8 mouse cellular contexts compared by ENCODE assay signal in the genomic region with DNA sequence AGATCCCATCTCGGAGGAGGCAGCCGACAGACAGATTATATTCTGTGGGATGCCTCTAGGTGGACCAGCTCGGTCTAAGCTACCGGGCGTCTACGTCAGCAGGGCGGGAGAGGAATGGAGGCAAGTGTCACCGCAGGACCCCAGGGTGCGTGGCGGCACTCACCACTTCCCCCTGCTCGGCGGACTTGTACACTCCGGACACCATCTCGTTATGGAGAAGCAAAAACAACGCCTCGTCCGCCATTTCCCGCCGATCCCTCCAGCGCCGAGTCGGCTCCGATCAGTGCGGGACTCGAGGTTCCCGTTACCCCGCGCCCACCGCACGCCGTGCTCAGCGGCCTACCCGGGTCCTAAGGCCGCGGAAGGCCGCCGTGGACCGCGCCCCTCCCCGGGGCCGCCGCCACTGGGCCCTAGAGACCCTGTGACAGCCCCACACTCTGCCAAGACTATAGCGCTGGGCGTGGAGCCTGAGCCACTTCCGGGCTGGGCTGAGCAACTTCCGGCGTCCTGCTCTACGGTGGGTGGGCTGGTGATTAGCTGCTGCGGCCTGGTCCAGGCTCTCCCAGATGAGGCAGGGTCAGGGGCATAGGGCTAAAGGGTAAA. TPM values are rescaled to one million over a fixed set of nuclear protein-coding genes. Genes with fewer than 3 reads are reported as not detected.
DNase-seq lines count a peak whose midpoint lies in the region; ATAC-seq and TF ChIP-seq lines count a peak whose summit lies in the region.

A gene (minus strand): TSS at position 480 of the 603 bp plus-strand sequence.

- peak within 1 kb of the TSS; percentile 94 for H3K27ac ChIP-seq in bone marrow, adult 2 months (ENCODE audit: control insufficient read depth, insufficient read depth, low read depth, low read length, poor library complexity)
- H3K27ac ChIP-seq in embryonic facial prominence, embryonic 14.5 days (replicated peaks; ENCODE audit: low read depth, low read length) = peak within 1 kb of the TSS; percentile 87
- peak within 1 kb of the TSS; percentile 93 for H3K27ac ChIP-seq in heart, adult 2 months
- H3K27ac ChIP-seq in limb, embryonic 13.5 days = peak within 1 kb of the TSS; percentile 91
- H3K27ac ChIP-seq in midbrain, embryonic 15.5 days = peak within 1 kb of the TSS; percentile 98

- peak; percentile 17; the same call in 1 of the 2 replicates for TF ChIP-seq CTCF in bone marrow, adult 2 months (IDR thresholded peaks at IDR 0.05; ENCODE audit: control insufficient read depth, insufficient read depth, low read length)
- TF ChIP-seq CTCF in heart, adult 2 months (IDR thresholded peaks at IDR 0.05) = peak; percentile 46

- H3K4me3 ChIP-seq in bone marrow, adult 2 months (replicated peaks; ENCODE audit: control insufficient read depth, low read depth, low read length) = peak within 1 kb of the TSS; percentile 89
- H3K4me3 ChIP-seq in embryonic facial prominence, embryonic 14.5 days (ENCODE audit: low read depth, low read length) = peak within 1 kb of the TSS; percentile 54
- H3K4me3 ChIP-seq in heart, adult 2 months = peak within 1 kb of the TSS; percentile 88
- H3K4me3 ChIP-seq in limb, embryonic 13.5 days = peak within 1 kb of the TSS; percentile 78
- peak within 1 kb of the TSS; percentile 87 for H3K4me3 ChIP-seq in midbrain, embryonic 15.5 days

- peaks cover 9% of the 10 kb centered on the region for H3K79me2 ChIP-seq in heart, adult 2 months (replicated peaks; ENCODE audit: control insufficient read depth, insufficient read depth, low read length)

- intact Hi-C loops in heart, adult 2 months (cut with DNase I) = loop anchor here (2.0 kb wide), 1 partner anchor 48 kb away; a partner anchor contains a TSS

- under 1% methylated on average over 49 of the region's 49 CpGs for WGBS in bone marrow, adult 2 months
- under 1% methylated on average over 27 of the region's 49 CpGs for WGBS in embryonic facial prominence, embryonic 14.5 days
- under 1% methylated on average over 49 of the region's 49 CpGs for WGBS in heart, adult 2 months
- WGBS in limb, embryonic 13.5 days = under 1% methylated on average over 49 of the region's 49 CpGs
- WGBS in midbrain, embryonic 15.5 days = 1% methylated on average over 49 of the region's 49 CpGs

- 0 out of 2 replicates have a peak, but pooled peaks cover 4% of the 10 kb centered on the region for H3K9me3 ChIP-seq in embryonic facial prominence, embryonic 14.5 days (ENCODE audit: control insufficient read depth, low read length)
- H3K9me3 ChIP-seq in limb, embryonic 13.5 days = no peaks in the 10 kb centered on the region
- H3K9me3 ChIP-seq in midbrain, embryonic 15.5 days = no peaks in the 10 kb centered on the region

- ATAC-seq in embryonic facial prominence, embryonic 14.5 days (ENCODE audit: low read depth) = peak; percentile 98
- peak; percentile 95 for ATAC-seq in limb, embryonic 13.5 days (ENCODE audit: low FRiP score, low read depth)
- peak; percentile 98 for ATAC-seq in midbrain, embryonic 15.5 days (replicated peaks)

- peak; percentile 89 for DNase-seq in A20 (ENCODE audit: low read depth, low spot score)
- DNase-seq in embryonic facial prominence, embryonic 14.5 days (ENCODE audit: low spot score) = peak; percentile 89
- peak; percentile 85 to 87 for DNase-seq in heart, adult 2 months
- DNase-seq in kidney, adult 8-10 months = peak; percentile 69 to 71
- DNase-seq in spleen, adult 18-20 months = peak; percentile 55 to 69

- TF ChIP-seq POLR2A in bone marrow, adult 2 months (IDR thresholded peaks at IDR 0.05; ENCODE audit: borderline replicate concordance, control insufficient read depth, low read depth, low read length) = peak; percentile 76; the same call in 1 of the 2 replicates
- peak; percentile 81 for TF ChIP-seq POLR2A in heart, adult 2 months (IDR thresholded peaks at IDR 0.05; ENCODE audit: insufficient read depth, low read depth, low read length)

- H3K27me3 ChIP-seq in embryonic facial prominence, embryonic 14.5 days (replicated peaks; ENCODE audit: control insufficient read depth, insufficient read depth, low read length) = no peaks in the 10 kb centered on the region; the same call in 1 of the 2 replicates
- no peaks in the 10 kb centered on the region for H3K27me3 ChIP-seq in heart, adult 2 months (ENCODE audit: control insufficient read depth, insufficient read depth, low read length)
- no peaks in the 10 kb centered on the region for H3K27me3 ChIP-seq in limb, embryonic 13.5 days
- H3K27me3 ChIP-seq in midbrain, embryonic 15.5 days (replicated peaks) = no peaks in the 10 kb centered on the region

- TF ChIP-seq EP300 in heart, adult 2 months (IDR thresholded peaks at IDR 0.05; ENCODE audit: insufficient read depth, low read depth, low read length) = 0 out of 2 replicates have a peak, but pooled peaks have one; percentile 13

- H3K9ac ChIP-seq in embryonic facial prominence, embryonic 14.5 days (ENCODE audit: low read depth, low read length) = peak within 1 kb of the TSS; percentile 79
- peak within 1 kb of the TSS; percentile 95 for H3K9ac ChIP-seq in heart, adult 2 months (ENCODE audit: low read depth, low read length)
- H3K9ac ChIP-seq in limb, embryonic 13.5 days = peak within 1 kb of the TSS; percentile 91
- H3K9ac ChIP-seq in midbrain, embryonic 15.5 days = peak within 1 kb of the TSS; percentile 99

- H3K4me2 ChIP-seq in embryonic facial prominence, embryonic 14.5 days (ENCODE audit: low read depth, low read length) = peak within 1 kb of the TSS; percentile 71
- peak within 1 kb of the TSS; percentile 79 for H3K4me2 ChIP-seq in limb, embryonic 13.5 days (replicated peaks)
- H3K4me2 ChIP-seq in midbrain, embryonic 15.5 days = peak within 1 kb of the TSS; percentile 68

- H3K4me1 ChIP-seq in bone marrow, adult 2 months (ENCODE audit: control insufficient read depth, insufficient read depth, low read length) = no peaks in the 10 kb centered on the region; the same call in none of the 2 replicates
- peaks cover 6% of the 10 kb centered on the region for H3K4me1 ChIP-seq in embryonic facial prominence, embryonic 14.5 days (ENCODE audit: control insufficient read depth, insufficient read depth, low read length)
- H3K4me1 ChIP-seq in heart, adult 2 months (ENCODE audit: control insufficient read depth, insufficient read depth, low read length) = peaks cover 7% of the 10 kb centered on the region; the same call in 1 of the 2 replicates
- H3K4me1 ChIP-seq in limb, embryonic 13.5 days = peaks cover 16% of the 10 kb centered on the region
- peaks cover 30% of the 10 kb centered on the region for H3K4me1 ChIP-seq in midbrain, embryonic 15.5 days

- H3K36me3 ChIP-seq in embryonic facial prominence, embryonic 14.5 days (ENCODE audit: control insufficient read depth, insufficient read depth, low read length) = peaks cover 27% of the 10 kb centered on the region
- peaks cover 5% of the 10 kb centered on the region for H3K36me3 ChIP-seq in heart, adult 2 months (ENCODE audit: control insufficient read depth, insufficient read depth, low read length)
- peaks cover 22% of the 10 kb centered on the region for H3K36me3 ChIP-seq in limb, embryonic 13.5 days
- H3K36me3 ChIP-seq in midbrain, embryonic 15.5 days (replicated peaks) = 0 out of 2 replicates have a peak, but pooled peaks cover 3% of the 10 kb centered on the region

RNA-seq across cellular contexts. Expression of the gene that starts here (rescaled TPM):
- 41.7 and 44.5 TPM in 2 replicates for polyA plus RNA-seq in bone marrow, adult 2 months (2011; ENCODE audit: insufficient read depth, insufficient read length, low replicate concordance, missing spikeins)
- polyA plus RNA-seq in embryonic facial prominence, embryonic 14.5 days (2014; fragmentation: Nextera tagmentation; extraction: Ambion mirVana) = 55.2 and 60.0 TPM in 2 replicates
- total RNA-seq in heart, adult 2 months (2021) = 10 to 100 TPM; 70.8 to 86.0 TPM
- polyA plus RNA-seq in heart, adult 2 months (2012; rRNA removed) = 46.8 and 57.7 TPM in 2 replicates
- polyA plus RNA-seq in limb, embryonic 13.5 days (2015; fragmentation: Nextera tagmentation; extraction: Ambion mirVana) = 81.7 and 89.7 TPM in 2 replicates
- polyA plus RNA-seq in midbrain, embryonic 15.5 days (2015; fragmentation: Nextera tagmentation; extraction: Ambion mirVana) = 160 and 172 TPM in 2 replicates

Comparison
In these comparisons a context has a peak if more than half of its experiments do, and no peak if none do; other contexts are left out.
1. Peak in every context shown above with its lines: DNase-seq, ATAC-seq, H3K4me3 ChIP-seq and H3K27ac ChIP-seq.